Mouse (Mus musculus): ENCODE data around the gene Aqp12.

Gene Aqp12

GRCm38 (mm10) chr1:93015136-93015535, 9.0 kb downstream of the Aqp12 start:
- DNase-seq (ENCODE audit: low read depth, low spot score), result no peak

GRCm38 (mm10) chr1:93018716-93019115, 12.6 kb downstream of the Aqp12 start:
- DNase-seq (ENCODE audit: low read depth, low spot score), result no peak

GRCm38 (mm10) chr1:93020602-93021001, 14.5 kb downstream of the Aqp12 start:
- no peak for DNase-seq (ENCODE audit: low read depth, low spot score)

GRCm38 (mm10) chr1:93026600-93026999, 20.5 kb downstream of the Aqp12 start:
- no peak for DNase-seq (ENCODE audit: low read depth, low spot score)

GRCm38 (mm10) chr1:93029387-93029786, 23.3 kb downstream of the Aqp12 start:
- DNase-seq (ENCODE audit: low read depth, low spot score), result no peak

GRCm38 (mm10) chr1:93030060-93030459, 23.9 kb downstream of the Aqp12 start:
- no peak for DNase-seq (ENCODE audit: low read depth, low spot score)

- no peak for DNase-seq (ENCODE audit: low read depth, low spot score)
Measured at GRCm38 (mm10) chr1:93031199-93031598, 25.1 kb downstream of the Aqp12 start.

GRCm38 (mm10) chr1:93033989-93034388, 27.9 kb downstream of the Aqp12 start:
- no peak for DNase-seq (ENCODE audit: low read depth, low spot score)

- DNase-seq (ENCODE audit: low read depth, low spot score), result no peak
Measured at GRCm38 (mm10) chr1:93035981-93036380, 29.8 kb downstream of the Aqp12 start.

- DNase-seq (ENCODE audit: low read depth, low spot score), result no peak
Measured at GRCm38 (mm10) chr1:93046153-93046789, 40.1 kb downstream of the Aqp12 start.

GRCm38 (mm10) chr1:93050071-93050470, 43.9 kb downstream of the Aqp12 start:
- no peak for DNase-seq (ENCODE audit: low read depth, low spot score)

GRCm38 (mm10) chr1:93051124-93051833, 45.1 kb downstream of the Aqp12 start:
- DNase-seq (ENCODE audit: low read depth, low spot score), result no peak

Data from skeletal muscle tissue, adult 2 months (tissue).